Mouse (Mus musculus): ENCODE data around the gene Kcnj8.

Kcnj8 gene

GRCm38 (mm10) chr6:142571055-142571618 lies at the start of gene Kcnj8:
TSS of gene Kcnj8 (minus strand) at chr6:142571614.
- peak in 1 of 2 experiments; percentile 20 for DNase-seq (ENCODE audit: low spot score in 2 of 2)

- no peak for DNase-seq (ENCODE audit: low spot score in 2 of 2)
Measured at GRCm38 (mm10) chr6:142616659-142617058, 45.2 kb upstream of the Kcnj8 start.

DNA sequence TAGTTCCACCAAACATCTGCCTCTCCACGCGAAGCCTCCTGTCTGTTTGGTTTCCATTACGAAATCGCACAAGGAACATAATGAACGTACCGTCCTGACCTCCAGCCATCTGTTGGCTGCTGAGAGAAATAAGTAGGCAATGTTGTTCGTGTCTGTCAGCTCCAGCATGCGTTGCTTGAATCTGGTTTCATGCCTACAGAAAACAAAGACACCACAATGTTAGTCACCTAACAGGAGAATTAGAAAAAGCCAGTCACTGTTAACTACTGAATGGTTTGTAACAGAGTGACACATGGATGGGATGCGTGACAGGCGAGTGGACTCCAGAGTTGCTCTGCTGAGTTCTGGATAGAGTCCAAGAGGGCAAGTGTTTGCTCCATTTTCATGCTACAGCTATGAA lies 42.9 kb upstream of the Kcnj8 start:
- no peak for DNase-seq (ENCODE audit: low spot score in 2 of 2)

DNA sequence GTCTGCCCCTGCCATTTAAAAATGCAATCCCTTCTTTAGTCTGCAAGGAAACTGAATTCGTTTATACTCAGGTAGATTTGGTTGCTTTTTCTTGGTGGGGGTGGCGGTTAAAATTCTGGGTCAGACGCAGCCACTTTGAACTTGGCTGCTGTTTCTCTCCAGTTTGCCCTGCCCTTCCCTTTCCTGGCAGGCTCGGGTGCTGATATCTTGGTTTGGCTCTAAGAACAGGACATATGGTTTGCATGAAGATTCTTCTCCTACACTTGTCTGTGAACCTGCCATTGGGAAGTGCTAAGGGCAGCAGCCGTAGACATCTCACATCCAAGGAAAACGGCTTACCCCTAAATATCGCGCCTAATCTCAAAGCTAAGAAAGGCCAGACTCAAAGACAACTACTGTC lies 41.0 kb upstream of the Kcnj8 start:
- DNase-seq (ENCODE audit: low spot score in 2 of 2): no peak

DNA sequence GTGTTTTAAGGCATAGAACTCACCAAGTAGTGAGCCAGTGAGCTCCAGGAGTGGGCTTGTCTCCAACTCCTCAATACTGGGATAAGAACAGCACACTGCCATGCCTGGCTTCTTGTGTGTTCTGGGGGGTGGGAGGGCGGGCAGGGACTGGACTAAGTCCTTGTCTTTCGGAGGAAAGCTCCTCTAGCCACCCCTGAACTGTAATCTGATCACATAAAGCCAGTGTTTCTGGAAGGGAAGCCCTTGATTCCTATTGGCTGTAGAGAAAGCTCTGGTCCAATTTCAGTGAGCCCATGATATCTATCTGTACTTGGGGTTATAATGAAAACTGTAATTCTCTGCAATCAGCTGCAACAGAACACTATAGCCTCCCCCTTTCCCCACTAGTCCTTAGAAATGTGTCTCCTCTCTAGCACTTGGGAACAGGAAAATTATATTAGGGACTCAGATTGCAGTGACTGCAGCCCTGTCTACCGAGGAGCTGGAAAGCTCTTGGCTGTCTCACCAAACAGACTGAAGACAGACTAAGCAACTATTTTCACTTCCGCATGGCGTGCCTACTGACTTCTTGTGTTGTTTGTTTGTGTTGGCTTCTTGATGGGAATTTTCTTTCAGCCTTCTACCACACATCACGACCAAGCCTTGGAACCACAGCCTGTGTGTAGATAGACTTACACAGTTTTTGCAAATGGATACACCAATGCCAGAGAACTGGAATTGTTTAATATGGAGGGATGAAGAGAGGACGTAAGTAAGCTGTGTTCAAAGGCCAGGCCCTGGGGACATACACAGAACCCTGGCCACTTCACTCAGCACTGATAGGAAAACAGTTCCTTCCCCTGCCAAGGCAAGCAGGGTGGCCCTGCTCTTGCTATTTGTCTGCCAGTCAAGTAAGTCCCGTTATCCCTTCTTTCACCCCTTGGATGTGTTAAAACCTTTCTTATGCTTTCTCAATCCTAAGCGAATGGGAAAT lies 38.3 kb upstream of the Kcnj8 start:
- no peak for DNase-seq (ENCODE audit: low spot score in 2 of 2)

DNA sequence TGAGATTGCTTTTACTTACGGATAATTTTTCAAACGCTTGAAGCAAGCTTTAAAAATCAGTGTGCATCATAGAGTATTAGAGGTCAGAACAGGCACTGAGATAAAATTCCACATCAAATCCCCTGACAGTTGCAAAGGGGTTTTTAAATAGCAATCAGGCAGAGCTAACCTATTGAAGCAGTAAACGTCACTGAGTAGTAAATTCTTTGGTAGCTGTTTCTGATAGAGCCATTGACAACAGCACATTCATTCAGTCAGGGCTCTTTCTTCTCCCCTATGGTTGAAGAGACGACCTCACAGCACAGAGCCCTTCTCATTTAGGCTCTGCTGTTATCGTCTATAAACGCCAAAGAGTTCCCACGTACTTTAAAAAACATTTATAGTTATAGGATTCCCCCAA lies 35.7 kb upstream of the Kcnj8 start:
- no peak for DNase-seq (ENCODE audit: low spot score in 2 of 2)

DNA sequence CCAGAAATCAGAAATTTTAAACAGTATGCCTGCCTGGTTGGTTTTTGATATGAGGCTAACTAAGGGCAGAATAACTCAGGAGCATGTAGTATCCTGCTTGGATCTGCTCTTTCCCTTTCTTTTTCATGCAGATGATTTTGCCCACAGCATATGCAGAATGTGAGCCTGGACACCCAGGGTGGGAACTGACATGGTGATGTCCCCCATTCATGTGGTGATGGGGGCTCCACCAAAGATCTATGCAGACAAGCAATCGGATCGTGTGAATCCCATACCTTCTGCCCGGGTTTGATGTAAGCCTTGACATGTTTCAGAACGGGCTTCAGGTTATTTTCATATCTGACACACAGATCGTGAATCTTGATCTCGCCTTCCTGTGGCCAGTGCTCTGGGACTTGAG lies 31.4 kb upstream of the Kcnj8 start:
- DNase-seq (ENCODE audit: low spot score in 2 of 2): no peak

DNA sequence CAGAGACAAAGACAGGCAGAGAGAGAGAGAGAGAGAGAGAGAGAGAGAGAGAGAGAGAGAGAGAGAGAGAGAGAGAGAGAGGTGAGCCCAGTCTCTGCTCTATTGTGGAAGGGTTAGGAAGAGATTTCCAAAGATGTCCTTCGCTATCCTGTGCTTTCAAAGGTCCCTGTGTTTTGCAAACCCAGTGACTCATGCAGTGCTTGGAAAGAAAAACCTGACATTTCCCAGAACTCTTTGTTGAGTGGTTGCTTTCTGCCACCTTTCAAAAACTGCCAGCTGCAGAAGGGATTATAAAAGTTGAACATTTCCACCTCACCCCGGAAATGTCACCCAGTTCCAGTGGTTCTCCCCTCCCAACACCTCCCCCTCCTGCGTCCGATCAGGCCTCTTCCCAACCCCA lies 7.4 kb upstream of the Kcnj8 start:
- DNase-seq (ENCODE audit: low spot score in 2 of 2): no peak

DNA sequence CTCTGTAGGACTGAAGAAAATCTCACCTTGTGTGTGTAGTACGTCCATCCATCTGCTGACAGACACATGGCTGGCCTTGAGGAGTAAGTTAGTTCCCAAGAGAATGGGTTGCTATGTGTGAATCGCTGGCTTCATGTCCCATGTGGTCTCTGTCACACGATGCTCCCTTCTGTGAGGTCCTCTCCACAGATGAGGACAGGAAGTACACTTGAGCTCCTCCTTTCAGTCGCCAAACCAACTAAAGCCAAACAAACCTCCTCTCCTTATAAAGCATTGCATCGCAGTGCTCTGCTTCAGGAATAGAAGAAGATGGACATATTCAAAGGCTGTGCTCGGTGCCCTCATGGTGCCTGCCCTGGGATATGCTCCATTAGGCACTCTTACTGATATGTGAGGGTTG lies 6.4 kb upstream of the Kcnj8 start:
- DNase-seq (ENCODE audit: low spot score in 2 of 2): no peak

- DNase-seq (ENCODE audit: low spot score in 2 of 2): no peak
Measured at GRCm38 (mm10) chr6:142572876-142573275, 1.5 kb upstream of the Kcnj8 start.

GRCm38 (mm10) chr6:142571629-142572360 lies 381 bp upstream of the Kcnj8 start:
- DNase-seq (ENCODE audit: low spot score in 2 of 2): no peak

DNA sequence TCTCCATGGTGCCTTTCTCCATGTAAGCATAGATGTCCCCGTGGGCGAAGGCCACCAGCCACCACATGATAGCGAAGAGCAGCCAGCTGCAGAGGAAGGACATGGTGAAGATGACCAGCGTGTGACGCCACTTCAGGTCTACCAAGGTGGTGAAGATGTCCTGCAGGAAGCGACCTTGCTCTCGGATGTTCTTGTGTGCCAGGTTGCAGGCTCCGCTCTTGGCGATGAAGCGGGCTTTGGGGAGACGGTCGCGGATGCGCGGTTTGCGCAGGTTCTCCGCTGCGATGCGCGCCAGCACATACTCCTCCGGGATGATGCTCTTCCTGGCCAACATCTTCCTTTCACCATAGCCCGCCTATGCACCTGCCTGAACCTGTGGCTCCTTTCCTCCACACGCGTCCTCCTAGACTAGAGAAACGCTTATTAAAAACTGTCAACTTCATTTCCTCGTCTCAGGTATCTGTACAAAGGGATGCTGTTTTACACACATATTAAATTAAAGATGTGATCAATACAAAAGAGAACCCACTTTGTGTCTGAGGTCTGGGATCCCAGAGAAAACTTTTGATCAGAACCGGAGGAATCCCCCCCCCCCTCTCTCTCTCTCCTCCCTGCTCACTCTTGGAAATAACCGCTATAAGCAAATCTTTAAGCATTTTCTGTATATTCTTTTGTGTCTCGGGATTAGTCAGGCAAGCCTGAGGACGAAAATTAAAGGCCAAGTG lies 1.2 kb downstream of the Kcnj8 start:
- no peak for DNase-seq (ENCODE audit: low spot score in 2 of 2)

DNA sequence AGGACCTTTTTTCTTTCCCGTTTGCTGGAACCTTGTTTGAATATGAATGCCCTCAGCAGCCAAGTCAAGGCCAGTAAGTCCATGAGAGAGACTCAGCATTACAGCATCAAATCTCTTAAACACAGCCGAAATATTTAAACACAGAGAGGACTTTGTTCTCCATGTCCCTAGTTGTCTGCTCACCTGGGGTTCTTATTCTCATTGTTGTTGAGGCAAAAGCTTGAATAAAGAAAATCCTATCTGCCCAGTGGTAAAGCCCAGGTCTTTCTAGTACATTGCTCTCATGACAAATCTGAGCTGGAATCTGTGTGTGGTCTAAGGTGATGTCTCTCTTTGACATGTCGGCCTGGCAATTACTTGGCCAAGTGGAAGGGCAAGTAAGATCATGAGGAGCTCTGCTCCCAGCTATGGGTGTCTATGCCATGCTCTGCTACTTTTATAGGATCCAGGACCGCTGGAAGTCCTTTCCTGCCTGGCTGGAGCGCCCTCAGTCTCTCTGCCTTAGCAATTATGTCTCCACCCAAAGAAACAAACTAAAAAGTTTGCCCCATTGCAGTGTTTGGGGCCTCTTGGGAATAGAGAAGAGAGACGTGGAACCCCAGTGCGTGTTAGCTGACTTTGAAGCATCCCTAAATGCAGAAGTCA lies 2.6 kb downstream of the Kcnj8 start:
- DNase-seq (ENCODE audit: low spot score in 2 of 2): no peak

- DNase-seq (ENCODE audit: low spot score in 2 of 2): no peak
Measured at GRCm38 (mm10) chr6:142567452-142567851, 4.0 kb downstream of the Kcnj8 start.

DNA sequence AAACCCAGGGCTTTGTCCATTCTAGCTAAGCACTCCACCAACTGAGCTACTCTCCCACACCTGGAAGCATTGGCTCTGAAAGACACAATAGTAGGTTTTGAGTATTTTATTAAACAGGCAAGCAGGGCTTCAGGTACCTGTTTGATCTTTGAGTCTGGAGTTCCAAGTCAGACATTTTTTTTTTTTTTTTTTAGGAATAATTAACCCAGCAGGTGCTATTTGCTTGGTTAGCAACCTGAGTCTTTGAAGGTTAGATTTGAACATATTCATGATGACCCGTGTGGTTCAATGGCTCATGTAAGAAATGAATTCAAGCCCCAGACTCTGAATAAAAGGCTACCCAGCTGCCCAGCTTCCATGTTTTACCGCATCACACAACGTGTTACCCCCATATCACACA lies 6.7 kb downstream of the Kcnj8 start:
- no peak for DNase-seq (ENCODE audit: low spot score in 2 of 2)

DNA sequence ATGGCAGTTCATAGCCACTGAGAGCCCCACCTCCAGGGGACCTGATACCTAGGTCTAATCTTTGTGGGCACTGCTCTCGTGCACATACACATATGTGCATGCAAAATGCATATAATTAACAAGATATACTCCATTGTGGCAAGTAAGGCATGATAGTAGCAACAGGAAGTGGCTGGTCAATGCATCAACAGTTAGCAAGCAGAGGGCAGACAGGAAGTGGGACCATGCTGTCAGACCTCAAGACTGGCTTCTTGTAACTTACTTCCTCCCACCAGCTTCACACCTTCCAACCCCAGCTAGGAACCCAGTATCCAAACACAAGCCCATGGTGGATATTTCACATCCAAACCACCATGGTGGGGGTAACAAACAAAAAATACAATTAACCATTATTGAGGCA lies 10.3 kb downstream of the Kcnj8 start:
- no peak for DNase-seq (ENCODE audit: low spot score in 2 of 2)

- DNase-seq (ENCODE audit: low spot score in 2 of 2): no peak
Measured at GRCm38 (mm10) chr6:142558772-142559679, 12.4 kb downstream of the Kcnj8 start.

DNA sequence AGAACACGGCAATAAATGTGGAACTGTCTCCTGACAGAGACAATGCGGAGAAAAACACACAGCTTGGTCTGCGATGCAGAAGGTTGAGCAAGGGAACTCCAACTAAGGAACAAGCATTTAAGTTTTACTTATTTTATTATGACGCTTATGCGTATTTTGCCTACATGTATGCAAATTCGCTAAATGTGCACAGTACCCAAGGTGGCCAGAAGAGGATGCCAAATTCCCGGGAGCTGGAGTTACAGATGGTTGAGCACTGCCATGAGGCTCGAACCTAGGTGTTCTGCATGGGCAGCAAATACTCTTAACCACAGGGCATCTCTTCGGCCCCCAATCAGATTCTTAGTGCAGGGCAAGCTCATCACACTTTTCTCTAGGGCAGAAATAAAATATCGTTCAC lies 13.3 kb downstream of the Kcnj8 start:
- DNase-seq (ENCODE audit: low spot score in 2 of 2): no peak

- DNase-seq (ENCODE audit: low spot score in 2 of 2): no peak
Measured at GRCm38 (mm10) chr6:142555988-142556387, 15.4 kb downstream of the Kcnj8 start.

DNA sequence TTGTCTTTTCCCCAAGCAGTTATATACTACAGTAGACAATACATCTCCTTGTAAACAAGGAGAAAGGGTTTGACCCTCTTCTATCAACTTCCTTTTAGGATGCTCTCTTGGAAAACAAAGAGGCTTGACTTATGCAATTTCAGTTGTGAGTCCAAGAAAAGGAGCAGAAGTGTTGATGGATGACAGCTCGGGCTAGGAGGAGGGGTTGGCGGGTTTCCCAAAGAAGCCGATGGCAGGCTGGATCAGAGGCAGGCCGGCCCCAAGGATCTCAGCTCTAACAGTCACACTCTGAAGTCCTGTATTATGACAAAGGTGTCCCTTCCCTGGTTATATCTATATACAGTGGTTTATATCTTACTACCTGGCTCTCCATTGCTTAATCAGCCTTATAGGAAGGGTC lies 19.9 kb downstream of the Kcnj8 start:
- DNase-seq (ENCODE audit: low spot score in 2 of 2): no peak

Measured in left cerebral cortex, adult 9 months (tissue).